Mouse (Mus musculus) stomach, postnatal 0 days (tissue): ENCODE data around the gene Tspan32.

Experiments
- CTCF ChIP-seq: IDR thresholded peaks from 2 replicates; pipeline ENCODE4 v1.5.1; 2016; ENCODE audit warnings: antibody characterized with exemption, low read depth, mild to moderate bottlenecking, moderate library complexity
- EP300 ChIP-seq: optimal IDR thresholded peaks from 2 replicates; pipeline ENCODE3; 2016; ENCODE audit warnings: antibody characterized with exemption

GRCm38 (mm10) chr7:143064226-143064625 lies 59.4 kb downstream of the Tspan32 start:
- TF ChIP-seq CTCF (no peak), EP300 (no peak)
